16 mouse cellular contexts compared by ENCODE assay signal in genomic region chr5:65860281-65861000, GRCm38 (mm10). TPM values are rescaled to one million over a fixed set of nuclear protein-coding genes. Genes with fewer than 3 reads are reported as not detected.
DNase-seq lines count a peak whose midpoint lies in the region; ATAC-seq and TF ChIP-seq lines count a peak whose summit lies in the region.
"Had no signal": no experiment of that assay in that cellular context is flagged by ENCODE, and none has a peak within 500 bp of the region (broad histone marks: within the 10 kb centered on the region; RNA-seq: fewer than 3 reads in every experiment).

No protein-coding gene starts in this region.

- H3K36me3 ChIP-seq in CH12.LX (replicated peaks in 1 of 2; ENCODE audit: control insufficient read depth in 1 of 2, insufficient read depth in 1 of 2, low read length in 1 of 2) = no peaks in the 10 kb centered on the region
- no peaks in the 10 kb centered on the region for H3K36me3 ChIP-seq in heart, embryonic 16.5 days (ENCODE audit: control insufficient read depth, insufficient read depth)
- no peaks in the 10 kb centered on the region for H3K36me3 ChIP-seq in forebrain, embryonic 10.5 days (replicated peaks)
- H3K36me3 ChIP-seq: embryonic facial prominence, embryonic 13.5 days; G1E; kidney, embryonic 15.5 days; liver, embryonic 13.5 days had no signal

- TF ChIP-seq CTCF in layer of hippocampus, adult 2 months (conservative IDR thresholded peaks at IDR 0.05) = no peak
- no peak for TF ChIP-seq CTCF in CH12.LX (conservative IDR thresholded peaks at IDR 0.05 in 1 of 2, IDR thresholded peaks at IDR 0.05 in 1 of 2; ENCODE audit: low read depth in 2 of 2, low read length in 2 of 2)

- WGBS in heart, embryonic 16.5 days = 70% methylated on average over 12 of the region's 12 CpGs
- 69% methylated on average over 12 of the region's 12 CpGs for WGBS in forebrain, embryonic 10.5 days

- peaks cover 20% of the 10 kb centered on the region for H3K79me2 ChIP-seq in CH12.LX (replicated peaks; ENCODE audit: control insufficient read depth, extremely low read depth, insufficient read depth, poor library complexity, severe bottlenecking)

- no peak overlapping the region for H3K4me3 ChIP-seq in layer of hippocampus, adult 2 months
- peak overlapping the region in 1 of 3 experiments; percentile 8 for H3K4me3 ChIP-seq in CH12.LX (replicated peaks in 1 of 3; ENCODE audit: low read depth in 2 of 3, low read length in 2 of 3, poor library complexity in 1 of 3)
- no peak overlapping the region for H3K4me3 ChIP-seq in heart, embryonic 16.5 days (ENCODE audit: low read length)
- no peak overlapping the region for H3K4me3 ChIP-seq in forebrain, embryonic 10.5 days
- H3K4me3 ChIP-seq: embryonic facial prominence, embryonic 13.5 days; kidney, embryonic 15.5 days; liver, embryonic 13.5 days had no signal

- no peak for ATAC-seq in heart, embryonic 16.5 days (replicated peaks; ENCODE audit: extremely low read depth, insufficient read depth, low FRiP score)
- ATAC-seq: forebrain, embryonic 16.5 days; midbrain, embryonic 16.5 days had no signal

- H3K4me1 ChIP-seq in CH12.LX (ENCODE audit: control insufficient read depth in 1 of 2, insufficient read depth in 2 of 2) = peaks cover 18 to 69% of the 10 kb centered on the region in 2 experiments
- peaks cover 7% of the 10 kb centered on the region for H3K4me1 ChIP-seq in heart, embryonic 16.5 days (ENCODE audit: control insufficient read depth, insufficient read depth, low read length)
- peaks cover 4% of the 10 kb centered on the region for H3K4me1 ChIP-seq in forebrain, embryonic 10.5 days

- H3K27me3 ChIP-seq in CH12.LX (replicated peaks) = no peaks in the 10 kb centered on the region
- no peaks in the 10 kb centered on the region for H3K27me3 ChIP-seq in heart, embryonic 16.5 days (ENCODE audit: control insufficient read depth, insufficient read depth, low read length)
- H3K27me3 ChIP-seq in forebrain, embryonic 10.5 days (ENCODE audit: poor library complexity, severe bottlenecking) = no peaks in the 10 kb centered on the region
- H3K27me3 ChIP-seq: embryonic facial prominence, embryonic 13.5 days; kidney, embryonic 15.5 days; liver, embryonic 13.5 days had no signal

- peak; percentile 41; the same call in 1 of the 2 replicates for TF ChIP-seq POLR2A in CH12.LX (IDR thresholded peaks at IDR 0.05; ENCODE audit: low read depth, low read length)

- H3K4me2 ChIP-seq in CH12.LX (ENCODE audit: insufficient read depth, low read depth, poor library complexity, severe bottlenecking) = peak overlapping the region; percentile 34
- no peak overlapping the region for H3K4me2 ChIP-seq in heart, embryonic 16.5 days (ENCODE audit: low read depth, low read length)
- H3K4me2 ChIP-seq: embryonic facial prominence, embryonic 13.5 days; kidney, embryonic 15.5 days; liver, embryonic 13.5 days had no signal

- DNase-seq in layer of hippocampus, adult 9-11 months = peak; percentile 75
- DNase-seq in layer of hippocampus, adult 2 months (ENCODE audit: low spot score in 2 of 2) = no peak
- peak; percentile 27 for DNase-seq in CH12.LX (ENCODE audit: extremely low read depth)
- peak; percentile 56 for DNase-seq in naive thymus-derived CD4-positive, alpha-beta T cell, adult 2 months (ENCODE audit: low read depth)
- no peak for DNase-seq in forebrain, embryonic 10.5 days (ENCODE audit: extremely low spot score, low spot score)
- DNase-seq in cerebellum, adult 11 months = no peak
- DNase-seq in left cerebral cortex, adult 18-20 months (ENCODE audit: low spot score in 2 of 2) = no peak
- DNase-seq: adrenal gland, postnatal 10 days; cerebellum, adult 9-10 months; liver, embryonic 13.5 days had no signal

- H3K9ac ChIP-seq in CH12.LX (ENCODE audit: insufficient read depth, low read depth) = peak overlapping the region; percentile 57; the same call in 1 of the 2 replicates
- 0 out of 2 replicates have a peak overlapping the region, but pooled peaks have one; percentile 23 for H3K9ac ChIP-seq in heart, embryonic 16.5 days (ENCODE audit: low read length)
- H3K9ac ChIP-seq: embryonic facial prominence, embryonic 13.5 days; kidney, embryonic 15.5 days; liver, embryonic 13.5 days had no signal

- peak; percentile 52 for TF ChIP-seq EP300 in CH12.LX (IDR thresholded peaks at IDR 0.05; ENCODE audit: low read length)

- TF ChIP-seq RAD21 in CH12.LX (IDR thresholded peaks at IDR 0.05; ENCODE audit: low read depth, low read length) = no peak

- in situ Hi-C loops in CH12.LX (cut with MboI; ENCODE audit: low pct_ligation_motif_present, low pct_unique_long_range_greater_than_20kb, low sequenced_read_pairs) = no loop called here

- H3K9me3 ChIP-seq in CH12.LX (replicated peaks; ENCODE audit: low read length) = no peaks in the 10 kb centered on the region
- H3K9me3 ChIP-seq in heart, embryonic 16.5 days (replicated peaks; ENCODE audit: control insufficient read depth, low read length) = no peaks in the 10 kb centered on the region
- no peaks in the 10 kb centered on the region for H3K9me3 ChIP-seq in forebrain, embryonic 10.5 days
- H3K9me3 ChIP-seq: embryonic facial prominence, embryonic 13.5 days; G1E; kidney, embryonic 15.5 days; liver, embryonic 13.5 days had no signal

- dilution Hi-C loops in CH12.LX (cut with MboI; ENCODE audit: extremely low pct_ligation_motif_present, extremely low pct_unique_long_range_greater_than_20kb, low sequenced_read_pairs) = no loop called here

- H3K27ac ChIP-seq in layer of hippocampus, adult 2 months = no peak overlapping the region
- H3K27ac ChIP-seq in CH12.LX (ENCODE audit: insufficient read depth, low read depth) = peak overlapping the region; percentile 78
- peak overlapping the region; percentile 61; the same call in 1 of the 2 replicates for H3K27ac ChIP-seq in heart, embryonic 16.5 days (ENCODE audit: low read length)
- H3K27ac ChIP-seq in forebrain, embryonic 10.5 days = no peak overlapping the region
- H3K27ac ChIP-seq: embryonic facial prominence, embryonic 13.5 days; kidney, embryonic 15.5 days; liver, embryonic 13.5 days had no signal

TF ChIP-seq in CH12.LX, 34 proteins besides CTCF, POLR2A, EP300 and RAD21:
- no peak for TF ChIP-seq NRF1 (IDR thresholded peaks at IDR 0.05; ENCODE audit: low read depth, low read length)
- TF ChIP-seq JUND (conservative IDR thresholded peaks at IDR 0.05; ENCODE audit: low read depth, low read length) = 0 out of 2 replicates have a peak, but pooled peaks have one; percentile 12
- TF ChIP-seq MAZ (IDR thresholded peaks at IDR 0.05; ENCODE audit: low read depth, low read length) = no peak
- no peak for TF ChIP-seq HCFC1 (IDR thresholded peaks at IDR 0.05; ENCODE audit: low read depth, low read length)
- no peak for TF ChIP-seq KAT2A (IDR thresholded peaks at IDR 0.05; ENCODE audit: insufficient replicate concordance, low read length)
- TF ChIP-seq MYC (IDR thresholded peaks at IDR 0.05; ENCODE audit: low read depth, low read length) = peak; percentile 63; the same call in 1 of the 2 replicates
- TF ChIP-seq TCF12 (IDR thresholded peaks at IDR 0.05; ENCODE audit: low read depth, low read length) = no peak; the same call in 1 of the 2 replicates
- TF ChIP-seq PAX5 (IDR thresholded peaks at IDR 0.05; ENCODE audit: low read length) = no peak
- TF ChIP-seq SIN3A (IDR thresholded peaks at IDR 0.05; ENCODE audit: low read length) = 0 out of 2 replicates have a peak, but pooled peaks have one; percentile 14
- TF ChIP-seq CHD1 (IDR thresholded peaks at IDR 0.05; ENCODE audit: low read depth, low read length) = no peak
- TF ChIP-seq ZNF384 (IDR thresholded peaks at IDR 0.05; ENCODE audit: low read depth, low read length) = 0 out of 2 replicates have a peak, but pooled peaks have one; percentile 3
- TF ChIP-seq USF2 (conservative IDR thresholded peaks at IDR 0.05; ENCODE audit: low read depth, low read length) = no peak
- TF ChIP-seq NELFE (IDR thresholded peaks at IDR 0.05; ENCODE audit: low read depth, low read length) = no peak
- TF ChIP-seq RCOR1 (conservative IDR thresholded peaks at IDR 0.05; ENCODE audit: low read depth, low read length) = no peak
- no peak for TF ChIP-seq MXI1 (IDR thresholded peaks at IDR 0.05; ENCODE audit: low read depth, low read length)
- TF ChIP-seq ETS1 (conservative IDR thresholded peaks at IDR 0.05; ENCODE audit: low read depth, low read length) = no peak
- TF ChIP-seq ELF1 (IDR thresholded peaks at IDR 0.05; ENCODE audit: low read depth, low read length) = no peak
- peak; percentile 80 for TF ChIP-seq BHLHE40 (IDR thresholded peaks at IDR 0.05; ENCODE audit: low read depth, low read length)
- no peak for TF ChIP-seq ZC3H11A (IDR thresholded peaks at IDR 0.05; ENCODE audit: low read depth, low read length)
- TF ChIP-seq CHD2 (IDR thresholded peaks at IDR 0.05; ENCODE audit: low read length) = peak; percentile 42
- no peak for TF ChIP-seq ZMIZ1 (IDR thresholded peaks at IDR 0.05; ENCODE audit: low read depth, low read length)
- no peak for TF ChIP-seq UBTF (IDR thresholded peaks at IDR 0.05; ENCODE audit: low read depth, low read length)
- TF ChIP-seq MAX (IDR thresholded peaks at IDR 0.05; ENCODE audit: low read length) = peak; percentile 72

RNA-seq across cellular contexts. Expression of gene Rhoh, which starts 0.6 kb away (rescaled TPM):
- total RNA-seq in layer of hippocampus, adult 2 months (2021) = under 1 TPM; 0.69 to 0.97 TPM
- total RNA-seq in CH12.LX (2012; rRNA removed) = 18.9 and 23.3 TPM in 2 replicates
- total RNA-seq in CH12.LX (2014; rRNA removed) = 20.0 and 22.1 TPM in 2 replicates
- polyA plus RNA-seq in CH12.LX (2012; ENCODE audit: insufficient read length, low read depth) = 12.1 and 13.7 TPM in 2 replicates
- 5.9 and 16.8 TPM in 2 replicates for polyA plus RNA-seq in heart, embryonic 16.5 days (2015; fragmentation: Nextera tagmentation; extraction: Ambion mirVana)
- polyA plus RNA-seq in forebrain, embryonic 10.5 days (2016; fragmentation: Nextera tagmentation; extraction: Ambion mirVana) = 0.12 and 0.26 TPM in 2 replicates
- total RNA-seq in left cerebral cortex, adult 18-20 months (2021) = 1 to 10 TPM; 1.0 to 1.1 TPM
- polyA plus RNA-seq: G1E had no signal

Comparison
In these comparisons a context has a peak if more than half of its experiments do, and no peak if none do; other contexts are left out.
1. DNase-seq: peak in layer of hippocampus, adult 9-11 months (single experiment), CH12.LX (single experiment) and naive thymus-derived CD4-positive, alpha-beta T cell, adult 2 months (single experiment); none in layer of hippocampus, adult 2 months (0 of 2), forebrain, embryonic 10.5 days (single experiment), cerebellum, adult 11 months (single experiment) and left cerebral cortex, adult 18-20 months (0 of 2).
2. H3K27ac ChIP-seq: peak in CH12.LX (single experiment) and heart, embryonic 16.5 days (single experiment); none in layer of hippocampus, adult 2 months (single experiment) and forebrain, embryonic 10.5 days (single experiment).
3. RNA of gene Rhoh, which starts 0.6 kb away (total RNA-seq): 18.9 to 23.3 TPM in CH12.LX; 1.0 to 1.1 TPM in left cerebral cortex, adult 18-20 months and 0.69 to 0.97 TPM in layer of hippocampus, adult 2 months; every median in the first group is over 4 times any median in the second.